Mouse (Mus musculus): ENCODE data around the gene Tmem123.

DNA sequence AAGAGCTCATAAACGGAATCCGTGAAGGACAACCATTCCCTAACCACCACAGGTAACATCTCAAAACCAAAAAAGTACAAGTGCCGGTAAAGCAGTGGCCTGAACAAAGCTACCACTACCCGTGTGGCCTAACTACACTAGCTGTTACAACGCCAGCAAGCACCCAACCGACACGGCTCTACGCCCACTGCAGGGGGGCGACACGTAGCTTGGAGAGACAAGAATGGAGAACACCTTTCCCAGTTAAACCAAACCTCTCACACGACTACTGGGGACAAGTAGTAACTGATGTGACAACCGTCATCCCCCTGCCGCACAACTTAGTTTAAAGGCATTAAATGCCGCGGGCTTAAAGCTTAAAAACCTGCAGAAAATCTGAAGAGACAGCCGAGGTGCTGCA, 72.5 kb downstream of the Tmem123 start:
- no peak for TF ChIP-seq CTCF (IDR thresholded peaks at IDR 0.05; ENCODE audit: borderline replicate concordance, insufficient read depth, low read depth, low read length)
- TF ChIP-seq POLR2A (IDR thresholded peaks at IDR 0.05; ENCODE audit: borderline replicate concordance, insufficient read depth, low read length), result no peak

All from cerebellum, adult 2 months (tissue).